Mouse (Mus musculus) lung, adult 18-20 months (tissue): Measurements from ENCODE around the gene Retreg1.
"Not testable (repeated sequence)": the region's sequence is repeated elsewhere in the genome, so short reads cannot be mapped to it uniquely, and the experiment has no call there.

Experiments used
- DNase-seq, 2 experiments: peaks; one replicate each; pipeline ENCODE4 v3.0.0; 2022; ENCODE audit warnings: mixed read lengths in 2 of 2

The Retreg1 gene

DNA sequence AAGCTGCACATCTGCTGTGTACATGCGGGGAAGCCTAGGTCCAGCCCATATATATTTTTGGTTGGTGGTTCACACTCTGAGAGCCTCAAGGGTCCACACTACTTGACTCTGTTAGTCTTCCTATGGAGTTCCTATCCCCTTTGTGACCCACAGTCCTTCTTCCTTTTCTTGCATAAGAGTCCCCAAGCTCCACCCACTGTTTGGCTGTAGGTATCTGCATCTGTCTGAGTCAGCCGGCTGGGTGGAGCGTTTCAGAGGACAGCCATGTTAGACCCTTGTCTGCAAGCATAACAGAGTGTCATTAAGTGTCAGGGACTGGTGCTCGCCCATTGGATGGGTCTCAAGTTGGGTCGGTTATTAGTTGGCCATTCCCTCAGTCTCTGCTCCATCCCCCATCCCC is 107.6 kb downstream of the Retreg1 start:
- DNase-seq: no peak

DNA sequence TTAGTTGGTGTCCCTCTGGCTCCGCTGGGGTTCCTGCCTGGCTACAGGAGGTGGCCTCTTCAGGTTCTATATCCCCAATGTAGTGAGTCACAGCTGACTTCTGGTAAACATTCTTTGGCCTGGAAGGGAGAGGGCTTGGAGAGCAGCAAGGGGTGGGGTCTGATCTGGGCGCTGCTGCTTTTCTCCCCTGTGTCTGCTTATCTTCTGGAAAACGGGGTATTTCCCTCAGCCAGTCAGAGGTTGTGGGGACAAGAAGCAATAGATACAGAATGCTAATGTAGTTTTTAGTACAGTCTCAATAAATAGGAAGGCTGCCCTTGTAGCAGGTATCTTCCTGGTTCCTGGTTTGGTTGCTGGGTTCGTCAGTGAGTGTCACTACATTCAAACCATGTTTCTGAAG is 108.1 kb downstream of the Retreg1 start:
- DNase-seq: no peak

DNA sequence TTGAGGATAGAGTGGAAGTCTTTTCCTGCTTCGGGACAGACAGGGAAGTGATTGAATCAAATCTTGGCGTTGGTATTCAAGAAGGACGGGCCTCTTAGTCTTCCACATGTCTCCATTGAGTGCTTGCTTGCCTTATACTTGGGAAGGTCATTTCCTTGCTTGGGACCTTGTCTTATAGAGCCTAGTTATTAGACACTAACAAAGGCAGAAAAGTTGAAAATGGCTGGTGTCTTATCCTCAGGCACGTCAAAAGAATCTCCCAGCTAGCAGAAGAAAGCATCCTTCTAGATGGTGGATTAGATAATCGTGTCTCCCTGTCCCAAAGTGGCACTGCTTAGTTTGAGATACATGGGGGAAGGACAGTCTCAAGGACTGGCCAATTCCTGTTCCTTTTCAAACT is 113.0 kb downstream of the Retreg1 start:
- DNase-seq: no peak

DNA sequence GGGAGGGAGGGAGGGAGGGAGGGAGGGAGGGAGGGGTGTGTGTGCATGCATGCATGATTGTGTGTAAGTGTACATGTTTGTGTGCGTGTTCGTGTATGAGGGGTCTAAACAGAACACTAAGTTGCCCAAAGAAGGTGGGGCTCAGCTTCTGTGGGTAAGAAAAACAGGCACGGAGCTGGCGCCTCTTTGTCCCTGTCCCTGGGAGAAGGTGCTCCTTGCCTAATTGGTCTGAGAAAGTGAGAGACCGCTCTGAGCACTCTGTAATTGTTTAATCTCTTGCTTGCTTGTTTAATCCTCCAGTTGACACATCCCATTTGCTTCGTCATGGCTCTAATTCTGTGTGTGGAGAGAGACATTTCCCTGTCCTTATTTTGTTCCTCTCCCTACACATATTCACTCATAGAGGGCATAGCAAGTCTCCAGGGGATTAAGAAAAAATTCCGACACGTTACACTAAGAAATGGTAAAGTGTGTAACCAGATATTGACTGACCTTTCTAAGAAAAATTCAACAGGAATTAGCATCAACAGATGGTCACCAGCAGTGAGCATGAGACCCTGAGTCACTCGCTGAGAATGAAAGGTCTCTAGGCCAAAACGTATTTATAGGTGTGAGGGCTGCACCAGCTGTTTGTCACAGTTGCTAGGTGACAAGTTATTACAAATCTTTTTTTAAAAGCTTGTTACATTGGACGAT is 113.6 kb downstream of the Retreg1 start:
- no peak for DNase-seq

DNA sequence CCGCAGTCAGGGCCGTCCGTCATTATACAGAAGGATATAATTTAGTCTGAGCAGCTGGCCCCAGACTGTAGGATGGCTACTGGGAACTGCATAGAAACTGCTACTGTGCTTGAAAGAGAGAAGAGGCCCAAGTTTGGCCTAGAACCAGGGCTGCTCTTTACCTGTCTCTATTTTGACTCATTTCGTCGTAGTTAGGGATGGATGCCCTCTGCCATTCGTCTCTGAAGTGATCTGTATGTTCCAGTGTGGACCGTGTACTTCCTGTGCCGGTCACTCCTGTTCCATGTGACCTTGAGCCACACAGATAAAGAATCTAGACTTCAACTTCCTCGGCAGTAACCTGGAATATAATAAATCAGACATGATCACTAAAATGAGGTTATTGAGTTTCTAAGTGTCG is 114.7 kb downstream of the Retreg1 start:
- no peak for DNase-seq

DNA sequence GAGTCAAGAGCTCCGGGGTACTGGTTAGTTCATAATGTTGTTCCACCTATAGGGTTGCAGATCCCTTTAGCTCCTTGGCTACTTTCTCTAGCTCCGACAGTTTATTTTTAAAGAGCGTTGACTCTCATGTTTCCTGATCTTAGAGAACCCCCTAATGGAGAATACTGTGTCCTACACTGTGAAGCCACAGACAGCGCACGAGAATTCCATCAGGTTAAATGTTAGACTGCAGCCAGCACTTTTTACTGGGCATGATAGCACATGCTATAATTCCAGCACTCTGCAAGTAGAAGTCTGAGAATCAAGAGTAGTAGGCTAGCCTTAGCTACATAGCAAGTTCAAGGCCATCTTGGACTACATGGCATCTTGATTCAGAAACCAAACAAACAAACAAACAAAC is 116.4 kb downstream of the Retreg1 start:
- no peak for DNase-seq

DNA sequence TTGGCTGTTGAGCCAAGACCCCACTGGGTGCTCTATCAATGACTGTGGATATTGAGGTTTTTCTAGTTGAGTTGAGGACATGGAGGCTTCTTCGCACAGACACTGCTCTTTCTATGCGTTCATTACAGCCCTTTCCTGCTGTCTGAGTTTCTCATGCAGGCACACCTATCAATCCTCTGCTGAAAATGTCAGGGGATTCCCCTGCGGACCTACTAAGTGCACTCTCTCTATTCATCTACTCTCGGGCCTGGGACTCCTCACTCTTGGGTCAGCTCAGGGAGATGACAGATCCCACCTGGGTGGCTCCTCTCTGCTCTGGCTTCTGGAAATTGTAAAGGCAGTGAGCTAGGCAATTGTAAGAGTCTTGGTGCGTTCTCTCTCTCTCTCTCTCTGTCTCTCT is 117.3 kb downstream of the Retreg1 start:
- no peak for DNase-seq

DNA sequence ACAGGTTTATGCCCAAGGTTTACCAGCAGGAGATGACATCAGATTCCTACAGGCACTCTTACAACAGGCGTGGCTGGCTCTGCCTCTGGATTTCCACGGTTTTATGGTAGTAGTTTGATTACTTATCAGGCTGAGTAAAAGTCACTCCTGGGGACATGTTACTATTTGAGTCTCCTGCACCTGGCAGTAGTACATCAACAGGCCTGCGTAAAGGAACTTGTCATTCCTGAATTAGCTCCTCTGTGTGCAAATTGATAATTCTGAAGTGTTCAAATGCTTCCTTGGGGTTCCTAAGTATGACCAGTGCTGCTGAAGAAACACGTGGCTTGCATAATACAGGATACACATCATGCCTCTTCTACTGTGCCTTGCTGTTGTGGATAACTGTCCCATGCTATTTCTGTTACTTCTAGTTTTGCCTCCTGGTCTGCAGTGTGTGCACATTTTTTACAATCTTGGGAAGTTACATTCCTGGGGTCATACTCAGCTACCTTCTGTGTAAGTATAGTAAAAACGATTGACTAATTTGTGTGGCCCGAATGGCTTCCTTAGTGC is 123.3 kb downstream of the Retreg1 start:
- no peak for DNase-seq

DNA sequence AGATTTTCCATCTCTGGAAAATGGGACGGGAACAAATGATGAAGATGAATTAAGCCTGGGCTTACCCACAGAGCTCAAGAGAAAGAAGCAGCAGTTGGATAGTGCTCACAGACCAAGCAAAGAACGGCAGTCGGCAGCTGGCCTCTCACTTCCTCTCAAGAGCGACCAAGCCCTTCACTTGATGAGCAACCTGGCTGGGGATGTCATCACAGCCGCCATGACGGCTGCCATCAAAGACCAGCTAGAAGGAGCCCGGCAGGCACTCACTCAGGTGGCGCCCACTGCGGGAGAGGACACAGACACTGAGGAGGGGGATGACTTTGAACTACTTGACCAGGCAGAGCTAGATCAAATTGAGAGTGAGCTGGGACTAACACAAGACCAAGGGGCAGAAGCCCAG is 128.6 kb downstream of the Retreg1 start:
- DNase-seq: no peak

DNA sequence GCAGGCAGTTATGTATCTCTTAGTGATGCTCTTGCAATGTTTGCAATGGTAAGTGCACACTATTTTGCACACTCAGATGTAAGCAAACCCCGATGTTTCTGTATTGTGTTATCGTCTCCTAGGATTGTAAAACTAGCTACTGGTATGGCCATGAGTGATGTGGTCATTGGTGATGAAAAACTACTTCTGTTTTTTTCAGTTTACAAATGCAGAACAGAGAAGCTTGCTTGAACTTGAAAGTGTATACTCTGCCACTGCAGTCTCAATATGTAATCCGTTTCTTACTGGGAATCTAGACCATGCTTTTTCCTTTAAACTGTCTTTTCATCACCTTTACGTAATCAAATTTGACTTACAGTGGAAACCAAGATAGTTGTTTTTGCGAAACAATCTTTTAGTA is 129.8 kb downstream of the Retreg1 start:
- no peak for DNase-seq

DNA sequence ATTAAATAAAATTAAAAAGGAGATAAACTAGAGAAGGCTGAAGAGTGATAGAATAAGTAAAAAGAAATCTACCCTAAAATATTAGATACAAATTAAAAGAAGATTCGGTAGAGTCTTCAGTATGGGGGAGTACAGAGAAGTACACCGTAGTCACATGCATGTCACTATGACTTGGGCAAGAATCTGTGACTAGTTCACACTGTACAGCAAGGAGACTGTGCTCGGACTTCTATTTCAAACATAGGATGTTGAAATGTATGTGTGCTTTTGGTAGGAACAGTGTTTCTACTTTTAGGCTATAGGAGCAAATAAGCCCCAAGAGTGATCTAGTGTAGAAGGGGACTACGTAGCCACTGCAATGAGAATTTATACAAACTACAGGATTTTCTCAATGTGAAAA is 131.4 kb downstream of the Retreg1 start:
- DNase-seq: no peak

DNA sequence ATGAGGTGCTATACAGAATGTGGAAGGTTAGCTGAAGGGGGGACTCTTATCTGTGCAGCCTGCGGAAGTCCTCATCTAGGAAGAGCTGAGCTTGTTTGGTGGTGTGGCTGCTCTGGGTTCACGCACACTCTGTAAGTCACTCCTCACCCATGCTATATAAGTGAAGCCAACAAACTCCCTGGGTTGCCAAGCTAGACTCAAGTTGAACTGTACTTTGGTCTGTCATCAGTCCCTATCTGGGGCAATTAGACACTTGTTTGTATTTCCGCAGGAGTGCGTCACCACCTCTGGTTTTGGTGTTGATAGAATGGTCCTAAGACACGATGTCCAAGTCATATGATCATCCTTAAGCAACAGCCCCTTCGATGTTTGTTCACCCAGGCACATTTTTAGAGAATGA is 132.8 kb downstream of the Retreg1 start:
- no peak for DNase-seq

DNA sequence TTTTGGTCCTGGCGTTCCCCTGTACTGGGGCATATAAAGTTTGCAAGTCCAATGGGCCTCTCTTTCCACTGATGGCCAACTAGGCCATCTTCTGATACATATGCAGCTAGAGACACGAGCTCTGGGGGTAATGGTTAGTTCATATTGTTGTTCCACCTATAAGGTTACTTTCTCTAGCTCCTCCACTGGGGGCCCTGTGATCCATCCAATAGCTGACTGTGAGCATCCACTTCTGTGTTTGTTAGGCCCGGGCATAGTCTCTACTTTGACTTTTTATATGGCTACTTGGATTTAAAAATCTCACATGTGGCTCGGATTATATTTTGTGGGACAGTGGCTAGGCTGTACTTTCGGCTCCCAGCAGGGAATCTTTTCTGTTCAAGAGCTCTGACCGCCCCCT is 140.6 kb downstream of the Retreg1 start:
- DNase-seq: not testable (repeated sequence)

DNA sequence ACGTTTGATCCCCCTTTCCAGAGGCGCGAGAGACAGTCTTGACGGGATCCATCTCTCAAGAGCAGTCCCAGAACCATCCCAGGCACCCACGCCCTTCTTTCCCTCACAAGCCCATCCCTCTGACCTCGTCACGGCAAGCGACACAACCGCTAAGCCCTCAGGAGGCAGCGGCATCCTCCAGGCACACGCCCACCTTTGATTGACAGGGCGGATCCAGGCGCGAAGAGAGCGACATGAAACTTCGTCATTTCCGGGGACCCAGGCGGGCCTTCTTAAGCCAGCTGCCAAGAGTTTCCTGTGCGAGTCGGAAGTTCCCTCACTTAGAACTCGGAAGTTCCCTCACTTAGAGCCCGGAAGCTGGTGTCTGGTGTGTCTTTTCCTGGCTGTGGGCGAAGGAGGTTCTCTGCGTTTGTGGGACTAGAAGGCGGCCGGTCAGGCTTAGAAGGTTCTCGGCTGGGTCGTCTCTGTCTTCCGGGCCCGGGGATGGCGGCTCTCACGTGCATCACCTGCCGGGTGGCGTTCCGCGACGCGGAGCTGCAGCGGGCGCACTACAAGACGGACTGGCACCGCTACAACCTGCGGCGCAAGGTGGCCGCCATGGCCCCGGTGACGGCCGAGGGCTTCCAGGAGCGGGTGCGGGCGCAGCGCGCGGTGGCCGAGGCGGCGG is 141.2 kb downstream of the Retreg1 start, which contains the start of gene Zfp622:
Zfp622 (plus strand) TSS at position 300 of the 667 bp plus-strand sequence.
- DNase-seq: peak; percentile 97 to 98

DNA sequence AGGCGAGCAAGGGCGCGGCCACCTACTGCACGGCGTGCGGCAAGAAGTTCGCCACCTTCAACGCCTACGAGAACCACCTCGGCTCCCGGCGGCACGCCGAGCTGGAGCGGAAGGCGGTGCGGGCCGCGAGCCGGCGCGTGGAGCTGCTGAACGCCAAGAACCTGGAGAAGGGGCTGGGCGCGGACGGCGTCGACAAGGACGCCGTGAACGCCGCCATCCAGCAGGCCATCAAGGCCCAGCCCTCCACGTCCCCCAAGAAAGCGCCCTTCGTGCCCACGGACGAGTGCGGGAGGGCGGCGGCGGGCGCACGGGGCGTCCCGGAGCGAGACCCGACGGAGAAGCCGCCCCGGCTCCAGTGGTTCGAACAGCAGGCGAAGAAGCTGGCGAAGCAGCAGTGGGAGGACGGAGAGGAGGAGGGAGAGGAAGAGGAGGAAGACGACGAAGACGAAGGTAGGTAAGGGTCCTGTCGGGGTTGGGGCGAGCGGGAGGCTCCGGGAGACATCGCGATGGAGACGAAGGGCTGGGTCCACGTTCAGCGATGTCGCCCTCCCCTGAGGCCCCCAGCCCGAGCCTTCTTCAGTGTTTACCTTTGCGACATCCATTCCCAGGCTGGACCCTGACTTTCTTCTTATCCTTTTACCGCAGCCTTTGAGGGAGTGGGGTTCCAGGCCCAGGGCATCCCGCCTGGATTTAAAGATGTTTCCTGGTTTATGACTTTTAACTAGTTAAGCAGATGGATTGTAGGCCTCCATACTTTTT is 141.9 kb downstream of the Retreg1 start:
- no peak for DNase-seq

DNA sequence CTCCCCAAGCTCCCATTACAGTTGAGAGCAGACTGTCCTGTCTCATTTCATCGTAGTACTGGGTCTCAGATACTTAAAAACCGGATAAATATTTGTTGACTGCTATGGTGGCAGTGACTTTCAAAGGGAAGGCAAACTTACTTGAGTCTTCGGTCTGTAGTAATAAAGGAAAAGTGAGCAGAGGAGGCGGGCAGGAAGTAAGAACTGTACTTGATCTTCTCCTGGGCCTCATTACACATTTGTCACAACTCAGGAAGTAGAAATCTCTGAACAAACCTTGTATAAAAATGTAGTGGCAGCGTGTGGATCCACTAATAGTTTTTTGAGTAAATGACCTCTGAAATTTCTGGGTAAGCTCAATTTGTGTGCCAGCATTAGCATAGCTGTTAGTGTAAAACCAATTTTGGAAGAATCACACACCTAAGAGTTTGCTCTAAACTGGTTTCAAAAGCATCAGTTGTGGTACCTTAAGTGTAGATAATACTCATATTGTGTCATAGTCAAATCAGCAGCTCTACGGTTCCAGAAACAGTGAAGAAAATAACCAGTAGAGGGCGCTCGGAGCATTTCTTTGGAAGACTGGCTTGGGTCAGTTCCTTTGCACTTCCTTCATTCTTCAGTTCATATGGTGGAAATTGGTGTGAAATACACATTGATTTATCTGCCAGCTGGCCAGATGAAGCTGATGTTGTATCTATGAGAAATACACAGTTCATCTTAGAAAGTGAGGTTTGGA is 150.2 kb downstream of the Retreg1 start:
- peak; percentile 27 to 48 for DNase-seq

DNA sequence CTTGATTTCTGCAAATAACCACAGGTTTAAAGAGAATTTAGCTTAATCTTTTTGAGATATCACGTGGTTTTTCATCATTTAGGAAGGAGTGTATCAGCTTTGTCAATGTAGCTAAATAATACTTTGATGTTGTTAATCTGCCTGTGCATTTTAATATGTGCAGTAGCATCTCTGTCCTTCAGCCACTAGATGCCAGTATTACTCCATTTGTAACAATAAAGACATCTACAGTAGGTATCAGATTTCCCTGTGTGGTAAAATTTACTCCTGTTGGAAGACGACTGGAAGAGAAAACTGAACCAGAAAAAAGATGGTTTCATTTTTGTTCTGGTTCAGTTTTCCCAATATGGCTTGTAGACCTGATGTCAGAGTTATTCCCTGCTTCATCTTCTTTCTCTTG is 152.5 kb downstream of the Retreg1 start:
- DNase-seq: no peak

DNA sequence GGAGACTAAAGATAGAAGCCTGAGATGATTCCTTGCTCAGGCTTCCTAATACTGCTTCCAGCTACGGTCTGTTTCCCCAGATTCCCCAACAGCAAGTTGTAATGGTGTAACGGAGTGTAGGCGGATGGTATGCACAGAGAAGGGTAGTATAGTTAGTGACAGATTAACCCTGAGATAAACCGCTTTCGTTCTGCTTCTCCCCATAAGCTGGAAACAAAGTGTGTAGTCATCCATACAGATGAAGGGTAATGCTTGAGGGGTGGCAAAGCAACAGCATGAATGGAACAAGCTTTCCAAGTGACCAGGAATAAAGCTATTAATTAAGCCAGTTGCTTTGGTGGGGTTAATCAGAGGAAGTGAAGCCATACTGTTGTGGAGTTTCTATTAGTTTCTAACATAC is 156.6 kb downstream of the Retreg1 start:
- not testable (repeated sequence) for DNase-seq

DNA sequence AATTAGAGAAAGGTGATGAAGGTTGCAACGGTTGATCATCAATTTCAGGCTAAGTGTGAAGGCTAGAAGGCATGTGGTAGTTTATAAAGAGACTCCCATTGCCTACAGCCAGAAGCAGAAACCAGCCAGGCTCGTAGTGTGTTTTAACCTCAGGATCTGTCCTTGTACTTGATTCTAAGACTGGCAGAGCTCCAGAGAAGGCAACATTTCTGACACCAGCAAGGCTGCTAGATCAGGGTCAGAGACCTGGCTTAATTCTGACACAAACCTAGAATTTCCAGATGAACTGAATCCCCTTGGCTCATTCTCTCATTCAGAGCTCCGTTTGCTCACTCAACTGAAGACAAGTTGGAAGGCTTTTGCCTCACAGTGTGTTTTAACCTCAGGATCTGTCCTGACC is 165.6 kb downstream of the Retreg1 start:
- DNase-seq: no peak

DNA sequence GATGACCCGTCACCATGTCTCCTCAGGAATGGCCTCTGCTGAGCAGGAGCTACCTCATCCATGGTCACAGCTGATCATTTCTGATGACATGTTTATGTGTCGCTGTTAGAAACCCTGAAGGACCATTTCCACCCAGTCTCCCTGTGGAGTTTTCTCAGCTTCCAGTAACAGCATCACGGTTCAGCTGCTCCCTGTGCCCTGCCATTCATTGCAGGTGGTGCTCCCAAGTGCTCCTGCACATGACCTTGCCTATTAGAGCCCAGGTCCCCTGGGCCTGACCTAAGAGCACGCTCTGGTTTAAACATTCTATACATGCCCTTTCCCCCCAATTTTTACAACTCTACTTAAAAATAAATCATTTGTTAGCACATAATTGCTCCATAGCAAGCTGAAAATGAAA is 169.9 kb downstream of the Retreg1 start:
- DNase-seq: no peak

DNA sequence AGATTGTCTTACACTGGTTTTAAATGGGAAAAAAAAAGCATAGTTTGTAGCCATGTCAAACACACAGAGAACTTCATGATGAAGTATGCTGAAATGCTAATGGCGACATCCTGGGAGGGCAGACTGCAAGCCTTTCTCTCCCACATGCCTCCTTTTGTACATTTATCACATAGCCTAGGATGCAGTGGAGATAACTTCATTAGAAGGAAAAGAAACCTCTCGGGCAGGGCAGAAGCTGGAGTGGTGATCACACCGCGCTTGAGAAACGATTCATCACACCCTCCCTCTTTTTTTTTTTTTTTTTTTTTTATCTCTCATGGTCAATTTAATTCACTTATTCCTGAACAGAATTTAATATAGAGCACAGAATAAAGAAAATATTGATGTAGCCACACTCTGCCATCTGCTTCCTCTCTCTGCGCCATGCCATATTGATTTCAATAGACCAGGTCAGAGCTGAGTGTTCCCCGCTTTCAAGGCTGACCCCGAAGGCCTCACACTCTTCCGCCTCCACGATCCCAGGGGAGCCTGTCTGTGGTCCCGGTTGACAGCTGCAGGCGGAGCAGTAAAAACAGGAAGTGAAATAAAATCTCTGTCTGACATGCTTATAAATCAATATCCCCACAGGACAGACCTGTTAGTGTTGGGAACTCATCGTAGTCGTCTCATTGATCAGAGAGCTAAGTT is 173.1 kb downstream of the Retreg1 start:
- DNase-seq: peak; percentile 8 to 22

DNA sequence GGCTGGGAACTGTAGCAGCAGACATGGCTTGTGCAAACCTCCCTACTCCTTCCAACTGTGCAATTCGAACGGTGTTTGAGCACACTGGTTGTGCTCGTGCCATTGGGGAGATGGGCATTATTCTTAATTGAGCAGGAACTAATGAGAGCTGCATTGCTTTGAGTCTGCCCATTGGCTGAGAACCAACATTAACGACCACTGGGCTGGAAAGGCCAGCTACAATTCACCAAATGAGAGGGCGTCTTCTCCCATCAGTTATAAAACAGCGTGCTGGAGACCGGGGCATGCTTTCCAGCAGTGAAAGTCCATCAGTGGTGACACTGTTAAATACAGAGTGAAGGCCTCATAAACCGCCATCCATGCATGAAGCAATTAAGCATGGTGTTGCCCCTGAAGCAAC is 178.7 kb downstream of the Retreg1 start:
- no peak for DNase-seq
